Mouse (Mus musculus): ENCODE results near the gene Sema4g.
A peak's percentile ranks its signal among the peaks of the same experiment; 100 is the strongest.

DNA sequence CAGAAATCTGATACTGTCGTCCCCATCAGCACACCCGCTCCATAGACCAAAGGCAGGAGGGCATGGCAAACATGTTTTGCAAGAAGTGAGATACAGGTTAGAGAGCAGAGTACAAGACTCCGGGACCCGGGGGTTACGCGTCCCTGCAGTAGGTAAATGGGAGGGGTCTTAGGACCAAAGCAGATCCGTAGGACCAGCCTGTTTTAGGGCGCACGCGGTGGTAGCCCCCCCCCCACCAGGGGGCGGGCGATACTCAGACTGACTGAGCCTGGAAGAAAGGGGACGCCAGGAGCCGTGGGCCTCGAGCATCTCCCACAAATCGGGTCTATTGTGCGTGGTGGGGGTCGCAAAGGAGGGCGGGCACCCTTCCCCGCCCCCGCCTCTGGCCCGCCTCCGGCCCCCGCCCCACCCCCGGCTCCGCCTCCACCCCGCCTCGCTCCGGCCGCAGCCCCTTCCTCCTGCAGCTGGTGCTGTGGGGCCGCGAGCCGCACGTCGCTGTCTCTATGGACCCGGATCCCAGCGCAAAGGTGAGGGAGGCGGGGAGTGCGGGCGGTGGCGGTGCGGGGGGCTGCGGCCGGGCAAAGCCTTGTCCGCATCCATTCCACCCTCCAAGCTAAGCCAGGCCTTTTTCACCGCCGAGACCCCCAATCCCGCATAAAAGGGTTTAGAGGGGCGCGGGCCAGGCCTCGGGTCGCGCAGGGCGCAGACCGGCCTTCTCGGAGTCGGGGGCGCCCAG lies at the start of gene Sema4g:
- peak; percentile 40; the same call in 1 of the 2 replicates for TF ChIP-seq CTCF (IDR thresholded peaks at IDR 0.05; ENCODE audit: low read depth)
- TF ChIP-seq EP300 (IDR thresholded peaks at IDR 0.05; ENCODE audit: low read depth) = no peak

Data from liver, postnatal 0 days (tissue).